Mouse (Mus musculus) spleen, adult 2 months (tissue): ENCODE measurements around the gene Col6a4.

Source experiments
- CTCF ChIP-seq: fragments of 200-500 bp; IDR thresholded peaks from 2 replicates; pipeline ENCODE4 v1.5.1; 2011; ENCODE audit warnings: mild to moderate bottlenecking, inconsistent platforms; ENCODE audit not compliant: insufficient read depth, insufficient read length, insufficient replicate concordance; ENCODE audit errors: extremely low read depth
- POLR2A ChIP-seq: fragments of 200-500 bp; IDR thresholded peaks from 2 replicates; pipeline ENCODE4 v1.6.1; 2011; ENCODE audit warnings: low read depth, low read length, inconsistent platforms

- TF ChIP-seq CTCF (no peak), POLR2A (no peak)
These were observed 57.3 kb downstream of the Col6a4 start for GRCm38 (mm10) chr9:106039276-106039675.
